In genomic region chr2:173456924-173457623, GRCm38 (mm10) we compare ENCODE assay signal across 21 mouse cellular contexts.
DNase-seq lines count a peak whose midpoint lies in the region; ATAC-seq and TF ChIP-seq lines count a peak whose summit lies in the region.
"Had no signal": no experiment of that assay in that cellular context is flagged by ENCODE, and none has a peak within 500 bp of the region (broad histone marks: within the 10 kb centered on the region; RNA-seq: fewer than 3 reads in every experiment).

No protein-coding gene starts in this region.

- H3K4me1 ChIP-seq in intestine, embryonic 14.5 days (replicated peaks; ENCODE audit: control insufficient read depth, insufficient read depth, low read length), result no peaks in the 10 kb centered on the region
- H3K4me1 ChIP-seq in intestine, embryonic 16.5 days (ENCODE audit: control insufficient read depth, insufficient read depth, low read length), result 0 out of 2 replicates have a peak, but pooled peaks cover 2% of the 10 kb centered on the region
- H3K4me1 ChIP-seq in thymus, adult 2 months (replicated peaks; ENCODE audit: control insufficient read depth, insufficient read depth, low read length), result peaks cover 23% of the 10 kb centered on the region
- H3K4me1 ChIP-seq: embryonic facial prominence, embryonic 10.5 days; forebrain, embryonic 10.5 days; heart, embryonic 15.5 days had no signal

- no peaks in the 10 kb centered on the region for H3K27me3 ChIP-seq in intestine, embryonic 14.5 days (replicated peaks; ENCODE audit: control insufficient read depth, insufficient read depth, low read length)
- no peaks in the 10 kb centered on the region for H3K27me3 ChIP-seq in intestine, embryonic 16.5 days (replicated peaks; ENCODE audit: control insufficient read depth, insufficient read depth, low read length)
- H3K27me3 ChIP-seq in thymus, adult 2 months (ENCODE audit: control insufficient read depth, insufficient read depth, low read length), result no peaks in the 10 kb centered on the region
- H3K27me3 ChIP-seq in myocyte (ENCODE audit: control insufficient read depth, insufficient read depth, insufficient read length), result no peaks in the 10 kb centered on the region
- H3K27me3 ChIP-seq: heart, embryonic 15.5 days had no signal

- H3K36me3 ChIP-seq in intestine, embryonic 14.5 days (ENCODE audit: control insufficient read depth, insufficient read depth, low read length), result no peaks in the 10 kb centered on the region
- H3K36me3 ChIP-seq in intestine, embryonic 16.5 days (ENCODE audit: control insufficient read depth, insufficient read depth, low read length), result no peaks in the 10 kb centered on the region
- H3K36me3 ChIP-seq in thymus, adult 2 months (ENCODE audit: control insufficient read depth, insufficient read depth, low read length), result no peaks in the 10 kb centered on the region
- no peaks in the 10 kb centered on the region for H3K36me3 ChIP-seq in myocyte (ENCODE audit: control insufficient read depth, insufficient read depth)
- H3K36me3 ChIP-seq: embryonic facial prominence, embryonic 10.5 days; forebrain, embryonic 10.5 days; heart, embryonic 15.5 days had no signal

- no peaks in the 10 kb centered on the region for H3K79me2 ChIP-seq in myocyte (ENCODE audit: control insufficient read depth, insufficient read depth)

- no peak overlapping the region for H3ac ChIP-seq in myocyte (ENCODE audit: control insufficient read depth, insufficient read length)

- ATAC-seq in intestine, embryonic 14.5 days (replicated peaks; ENCODE audit: low FRiP score, low TSS enrichment, low read depth), result no peak
- no peak for ATAC-seq in intestine, embryonic 16.5 days
- ATAC-seq: inflammation-experienced regulatory T-cells, adult 6 months had no signal

- H3K9ac ChIP-seq in intestine, embryonic 14.5 days (ENCODE audit: low read length), result no peak overlapping the region
- no peak overlapping the region for H3K9ac ChIP-seq in intestine, embryonic 16.5 days (ENCODE audit: low read depth, low read length)
- H3K9ac ChIP-seq: heart, embryonic 15.5 days; hindbrain, embryonic 14.5 days had no signal

- no peak for TF ChIP-seq CTCF in thymus, adult 2 months (IDR thresholded peaks at IDR 0.05; ENCODE audit: borderline replicate concordance, control insufficient read depth, extremely low read depth, insufficient read depth, low read length, poor library complexity)

- WGBS in intestine, embryonic 14.5 days, result 93% methylated on average over 9 of the region's 9 CpGs
- 85% methylated on average over 9 of the region's 9 CpGs for WGBS in intestine, embryonic 16.5 days
- 91% methylated on average over 9 of the region's 9 CpGs for WGBS in thymus, adult 2 months

- no peak overlapping the region for H3K27ac ChIP-seq in intestine, embryonic 14.5 days (ENCODE audit: low read depth)
- no peak overlapping the region for H3K27ac ChIP-seq in intestine, embryonic 16.5 days (ENCODE audit: low read length)
- H3K27ac ChIP-seq in thymus, adult 2 months (ENCODE audit: control insufficient read depth, insufficient read depth, low read length), result no peak overlapping the region
- H3K27ac ChIP-seq: embryonic facial prominence, embryonic 10.5 days; forebrain, embryonic 10.5 days; gastrocnemius, adult 2 months; heart, embryonic 15.5 days; hindbrain, embryonic 14.5 days; layer of hippocampus, adult 2 months had no signal

- no peak overlapping the region for H3K4me3 ChIP-seq in intestine, embryonic 14.5 days (ENCODE audit: low read depth, low read length)
- H3K4me3 ChIP-seq in intestine, embryonic 16.5 days (ENCODE audit: low read length), result no peak overlapping the region
- no peak overlapping the region for H3K4me3 ChIP-seq in thymus, adult 2 months (ENCODE audit: control insufficient read depth, insufficient read depth, low read length)
- no peak overlapping the region for H3K4me3 ChIP-seq in myocyte
- H3K4me3 ChIP-seq: embryonic facial prominence, embryonic 10.5 days; forebrain, embryonic 10.5 days; gastrocnemius, adult 2 months; heart, embryonic 15.5 days; layer of hippocampus, adult 2 months had no signal

- DNase-seq in adrenal gland, adult 2 months, result peak; percentile 62
- no peak for DNase-seq in adrenal gland, postnatal 4 days (ENCODE audit: low spot score in 2 of 2)
- peak; percentile 42 for DNase-seq in intestine, embryonic 14.5 days (ENCODE audit: low spot score)
- DNase-seq in thymus, postnatal 25 days, result peak; percentile 0
- DNase-seq in thymus, adult 2 months, result no peak
- no peak for DNase-seq in right cerebral cortex, postnatal 14 days
- DNase-seq: cerebellum, adult 11 months; cerebellum, adult 9-11 months; gastrocnemius, adult 2 months; heart, postnatal 36 days; kidney, adult 8-10 months; lung, postnatal 10 days had no signal

- no peak overlapping the region for H3K4me2 ChIP-seq in intestine, embryonic 14.5 days (ENCODE audit: low read length)
- no peak overlapping the region for H3K4me2 ChIP-seq in intestine, embryonic 16.5 days (ENCODE audit: low read depth, low read length)
- no peak overlapping the region for H3K4me2 ChIP-seq in myocyte (ENCODE audit: low read depth)
- H3K4me2 ChIP-seq: heart, embryonic 15.5 days; hindbrain, embryonic 14.5 days; midbrain, embryonic 11.5 days had no signal

- no peak for TF ChIP-seq POLR2A in thymus, adult 2 months (IDR thresholded peaks at IDR 0.05; ENCODE audit: control insufficient read depth, extremely low read depth, insufficient read depth, low read length, poor library complexity)
- no peak for TF ChIP-seq POLR2A in myocyte (IDR thresholded peaks at IDR 0.05; ENCODE audit: insufficient read length, low read depth)

- no peaks in the 10 kb centered on the region for H3K9me3 ChIP-seq in intestine, embryonic 14.5 days (ENCODE audit: control insufficient read depth, low read length)
- peaks cover 6% of the 10 kb centered on the region; the same call in 1 of the 2 replicates for H3K9me3 ChIP-seq in intestine, embryonic 16.5 days (ENCODE audit: control insufficient read depth, low read length)
- H3K9me3 ChIP-seq: heart, embryonic 15.5 days had no signal

TF ChIP-seq in myocyte, 11 proteins besides CTCF, POLR2A, EP300 and RAD21:
- 0 out of 2 replicates have a peak, but pooled peaks have one; percentile 26 for TF ChIP-seq CEBPB (IDR thresholded peaks at IDR 0.05; ENCODE audit: insufficient read depth, poor library complexity, severe bottlenecking)
- no peak for TF ChIP-seq MAX (IDR thresholded peaks at IDR 0.05; ENCODE audit: low read depth)
- no peak for TF ChIP-seq USF1 (IDR thresholded peaks at IDR 0.05; ENCODE audit: low read depth)
- no peak for TF ChIP-seq E2F4 (IDR thresholded peaks at IDR 0.05; ENCODE audit: insufficient read depth)
- no peak for TF ChIP-seq SRF (IDR thresholded peaks at IDR 0.05; ENCODE audit: control insufficient read depth, insufficient read length, low read depth)
- TF ChIP-seq MYOD1 (IDR thresholded peaks at IDR 0.05; ENCODE audit: control insufficient read depth in 1 of 3, insufficient read length in 2 of 3, low read depth in 2 of 3), result peak in 2 of 3 experiments; percentile 26 to 65
- no peak for TF ChIP-seq POLR2AphosphoS2 (IDR thresholded peaks at IDR 0.05; ENCODE audit: insufficient read length, low read depth)
- TF ChIP-seq MYOG (IDR thresholded peaks at IDR 0.05; ENCODE audit: control insufficient read depth in 1 of 3, insufficient read depth in 1 of 3, insufficient read length in 2 of 3, low read depth in 2 of 3), result peak in 2 of 3 experiments; percentile 67 to 76
- no peak for TF ChIP-seq TCF12 (IDR thresholded peaks at IDR 0.05; ENCODE audit: insufficient read depth, poor library complexity, severe bottlenecking)
- TF ChIP-seq REST (IDR thresholded peaks at IDR 0.05; ENCODE audit: insufficient read depth, insufficient read length), result no peak
- no peak for TF ChIP-seq TCF3 (IDR thresholded peaks at IDR 0.05; ENCODE audit: insufficient read length, low read depth)

Comparison
In these comparisons a context has a peak if more than half of its experiments do, and no peak if none do; other contexts are left out.
1. DNase-seq: peak in adrenal gland, adult 2 months (single experiment), intestine, embryonic 14.5 days (single experiment) and thymus, postnatal 25 days (single experiment); none in adrenal gland, postnatal 4 days (0 of 2), thymus, adult 2 months (single experiment) and right cerebral cortex, postnatal 14 days (single experiment).